Mouse (Mus musculus) spleen, adult 2 months (tissue): Measurements from ENCODE around the gene Gpatch8. TPM values are rescaled to one million over a fixed set of nuclear protein-coding genes. Genes with fewer than 3 reads are reported as not detected.
"Not testable (repeated sequence)": the region's sequence is repeated elsewhere in the genome, so short reads cannot be mapped to it uniquely, and the experiment has no call there.

Experiments used
- DNase-seq, 2 experiments: peaks; one replicate each; pipeline versions ENCODE4 v3.0.0 to v3.0.0-alpha.2; 2012 to 2021; ENCODE audit warnings: low spot score in 2 of 2, low read depth in 1 of 2
- H3K27ac ChIP-seq: fragments of 200-500 bp; 2 replicates; pipeline ENCODE4 v1.5.1; 2012; ENCODE audit warnings: low read length, inconsistent platforms; ENCODE audit not compliant: insufficient read depth
- H3K27me3 ChIP-seq: fragments of 200-500 bp; 2 replicates; pipeline ENCODE4 v1.6.1; 2012; ENCODE audit warnings: mild to moderate bottlenecking, moderate library complexity, low read length, inconsistent platforms; ENCODE audit not compliant: control insufficient read depth, insufficient read depth
- H3K36me3 ChIP-seq: fragments of 200-500 bp; 2 replicates; pipeline ENCODE4 v1.6.1; 2012; ENCODE audit warnings: mild to moderate bottlenecking, low read length, inconsistent platforms; ENCODE audit not compliant: control insufficient read depth, insufficient read depth
- H3K4me1 ChIP-seq: fragments of 200-500 bp; 2 replicates; pipeline ENCODE4 v1.6.1; 2011; ENCODE audit warnings: inconsistent platforms; ENCODE audit not compliant: control insufficient read depth, insufficient read depth, insufficient read length
- H3K4me3 ChIP-seq: fragments of 200-500 bp; 2 replicates; pipeline ENCODE4 v1.5.1; 2011; ENCODE audit warnings: mild to moderate bottlenecking, inconsistent platforms; ENCODE audit not compliant: insufficient read depth, insufficient read length; ENCODE audit errors: extremely low read depth
- CTCF ChIP-seq: fragments of 200-500 bp; IDR thresholded peaks from 2 replicates; pipeline ENCODE4 v1.5.1; 2011; ENCODE audit warnings: mild to moderate bottlenecking, inconsistent platforms; ENCODE audit not compliant: insufficient read depth, insufficient read length, insufficient replicate concordance; ENCODE audit errors: extremely low read depth
- POLR2A ChIP-seq: fragments of 200-500 bp; IDR thresholded peaks from 2 replicates; pipeline ENCODE4 v1.6.1; 2011; ENCODE audit warnings: low read depth, low read length, inconsistent platforms
- WGBS: fragments of 180-500 bp; shearing (Covaris S2); methylation state at CpG from one replicate; pipeline ENCODE4 v1.1.7; 2018; 5-methylcytosine and 5-hydroxymethylcytosine counted together
- polyA plus RNA-seq: library from polyadenylated mRNA; depleted of rRNA; stranded (reverse); fragments of >200 nt; gene quantifications from 2 replicates; pipeline ENCODE4 v1.2.3, GENCODE M21; 2012

The Gpatch8 gene
- polyA plus RNA-seq, 1 experiment: 12.3 TPM

GRCm38 (mm10) chr11:102565741-102566140, 9.5 kb upstream of the Gpatch8 start:
- Histone ChIP-seq H3K27me3 (no peaks in the 10 kb centered on the region; the same call in 1 of the 2 replicates), H3K27ac (no peak overlapping the region), H3K4me1 (no peaks in the 10 kb centered on the region), H3K36me3 (no peaks in the 10 kb centered on the region), H3K4me3 (no peak overlapping the region)
- no peak for TF ChIP-seq POLR2A
- no peak for TF ChIP-seq CTCF
- no peak for DNase-seq

- not testable (repeated sequence) for H3K36me3 ChIP-seq, H3K27ac ChIP-seq, H3K4me3 ChIP-seq, H3K4me1 ChIP-seq, H3K27me3 ChIP-seq, DNase-seq
- WGBS: 73% methylated on average over 14 of the region's 14 CpGs
These were observed 8.9 kb upstream of the Gpatch8 start for GRCm38 (mm10) chr11:102564952-102565671.

- no peak for DNase-seq
- 93% methylated on average over 4 of the region's 5 CpGs for WGBS
- TF ChIP-seq CTCF (no peak), POLR2A (no peak)
- Histone ChIP-seq H3K27me3 (no peaks in the 10 kb centered on the region; the same call in 1 of the 2 replicates), H3K4me3 (no peak overlapping the region), H3K27ac (no peak overlapping the region), H3K4me1 (peaks cover 5% of the 10 kb centered on the region; the same call in 1 of the 2 replicates), H3K36me3 (no peaks in the 10 kb centered on the region)
These were observed 2.5 kb upstream of the Gpatch8 start for GRCm38 (mm10) chr11:102558704-102559103.

- Histone ChIP-seq H3K4me3 (no peak overlapping the region), H3K36me3 (no peaks in the 10 kb centered on the region), H3K27ac (no peak overlapping the region), H3K4me1 (peaks cover 5% of the 10 kb centered on the region; the same call in 1 of the 2 replicates), H3K27me3 (no peaks in the 10 kb centered on the region)
- no peak for DNase-seq
- WGBS: 100% methylated on average over 1 of the region's 1 CpGs
- TF ChIP-seq POLR2A (no peak), CTCF (no peak)
These were observed 1.2 kb upstream of the Gpatch8 start for GRCm38 (mm10) chr11:102557386-102557785.

GRCm38 (mm10) chr11:102556716-102557074, 503 bp upstream of the Gpatch8 start:
- DNase-seq: no peak
- 9% methylated on average over 3 of the region's 3 CpGs for WGBS
- TF ChIP-seq POLR2A: no peak
- TF ChIP-seq CTCF: no peak
- no peaks in the 10 kb centered on the region for H3K27me3 ChIP-seq
- H3K4me3 ChIP-seq: no peak overlapping the region
- H3K4me1 ChIP-seq: peaks cover 5% of the 10 kb centered on the region; the same call in 1 of the 2 replicates
- H3K36me3 ChIP-seq: no peaks in the 10 kb centered on the region
- H3K27ac ChIP-seq: no peak overlapping the region

GRCm38 (mm10) chr11:102555400-102556030, 677 bp downstream of the Gpatch8 start:
- no peak for TF ChIP-seq CTCF
- Histone ChIP-seq H3K36me3 (no peaks in the 10 kb centered on the region), H3K27me3 (no peaks in the 10 kb centered on the region), H3K4me1 (peaks cover 5% of the 10 kb centered on the region; the same call in 1 of the 2 replicates), H3K4me3 (peak overlapping the region; percentile 85), H3K27ac (peak overlapping the region; percentile 89)
- under 1% methylated on average over 39 of the region's 39 CpGs for WGBS
- peak in 1 of 2 experiments; percentile 5 for DNase-seq

GRCm38 (mm10) chr11:102552051-102552450, 4.1 kb downstream of the Gpatch8 start:
- TF ChIP-seq POLR2A (no peak), CTCF (no peak)

More at GRCm38 (mm10) chr11:102552051-102552450, 4.1 kb downstream of the Gpatch8 start:
- 93% methylated on average over 3 of the region's 3 CpGs for WGBS
- H3K36me3 ChIP-seq: peaks cover 2% of the 10 kb centered on the region; the same call in 1 of the 2 replicates
- no peak overlapping the region for H3K27ac ChIP-seq
- peaks cover 5% of the 10 kb centered on the region; the same call in 1 of the 2 replicates for H3K4me1 ChIP-seq
- no peak for DNase-seq
- no peaks in the 10 kb centered on the region for H3K27me3 ChIP-seq
- no peak overlapping the region for H3K4me3 ChIP-seq
